Mouse (Mus musculus) hematopoietic multipotent progenitor cell, adult 10-12 weeks (in vitro differentiated cells): Measurements from ENCODE around the gene Ly6g6d. TPM values are rescaled to one million over a fixed set of nuclear protein-coding genes. Genes with fewer than 3 reads are reported as not detected.

ENCODE experiments used
- polyA plus RNA-seq: library from polyadenylated mRNA; stranded (reverse); fragments of >175 nt; gene quantifications from 2 replicates; pipeline ENCODE4 v1.2.3, GENCODE M21; 2012; ENCODE audit warnings: low replicate concordance

Ly6g6d gene
- polyA plus RNA-seq, 1 experiment: not detected

Other genes starting within 250 kb of the Ly6g6d start
- 35.1 and 41.2 TPM in 2 replicates for gene Stk19, start 241.1 kb downstream of the Ly6g6d start, polyA plus RNA-seq
- gene Dxo, start 241.0 kb downstream of the Ly6g6d start, polyA plus RNA-seq: 64.7 and 107 TPM in 2 replicates
- 73.9 and 94.6 TPM in 2 replicates for gene Skiv2l, start 227.9 kb downstream of the Ly6g6d start, polyA plus RNA-seq
- 110 and 113 TPM in 2 replicates for gene Nelfe, start 227.7 kb downstream of the Ly6g6d start, polyA plus RNA-seq
- gene Cfb, start 215.5 kb downstream of the Ly6g6d start, polyA plus RNA-seq: 0.42 and 1.0 TPM in 2 replicates
- 12.3 and 13.4 TPM in 2 replicates for gene Zbtb12, start 198.6 kb downstream of the Ly6g6d start, polyA plus RNA-seq
- 0.10 TPM in 1 of 2 replicates, not detected in the other for gene Gm20547, start 196.0 kb downstream of the Ly6g6d start, polyA plus RNA-seq
- gene C2, start 179.8 kb downstream of the Ly6g6d start, polyA plus RNA-seq: 1.6 and 6.5 TPM in 2 replicates
- 299 and 719 TPM in 2 replicates for gene Ehmt2, start 179.6 kb downstream of the Ly6g6d start, polyA plus RNA-seq
- not detected in 2 replicates for gene Slc44a4, start 163.6 kb downstream of the Ly6g6d start, polyA plus RNA-seq
- 46.6 and 61.8 TPM in 2 replicates for gene Neu1, start 146.8 kb downstream of the Ly6g6d start, polyA plus RNA-seq
- 3.0 and 6.4 TPM in 2 replicates for gene Hspa1b, start 118.8 kb downstream of the Ly6g6d start, polyA plus RNA-seq
- not detected in 2 replicates for gene Gm20481, start 108.2 kb downstream of the Ly6g6d start, polyA plus RNA-seq
- gene Hspa1a, start 105.9 kb downstream of the Ly6g6d start, polyA plus RNA-seq: 0.68 and 2.2 TPM in 2 replicates
- gene Hspa1l, start 105.4 kb downstream of the Ly6g6d start, polyA plus RNA-seq: not detected in 2 replicates
- 51.7 and 75.3 TPM in 2 replicates for gene Lsm2, start 96.2 kb downstream of the Ly6g6d start, polyA plus RNA-seq
- 768 and 1,214 TPM in 2 replicates for gene Vars, start 77.1 kb downstream of the Ly6g6d start, polyA plus RNA-seq
- 0.51 and 1.3 TPM in 2 replicates for gene Vwa7, start 61.5 kb downstream of the Ly6g6d start, polyA plus RNA-seq
- 93.8 and 249 TPM in 2 replicates for gene Sapcd1, start 50.0 kb downstream of the Ly6g6d start, polyA plus RNA-seq
- 54.6 and 127 TPM in 2 replicates for gene Msh5, start 31.3 kb downstream of the Ly6g6d start, polyA plus RNA-seq
- gene Clic1, start 28.1 kb downstream of the Ly6g6d start, polyA plus RNA-seq: 161 and 172 TPM in 2 replicates
- gene Ddah2, start 19.0 kb downstream of the Ly6g6d start, polyA plus RNA-seq: 6.4 and 6.5 TPM in 2 replicates
- 0.17 TPM in 1 of 2 replicates, not detected in the other for gene Ly6g6c, start 12.7 kb downstream of the Ly6g6d start, polyA plus RNA-seq
- 0.16 and 0.42 TPM in 2 replicates for gene Mpig6b, start 11.9 kb downstream of the Ly6g6d start, polyA plus RNA-seq
- gene Ly6g6e, start 1.2 kb downstream of the Ly6g6d start, polyA plus RNA-seq: not detected in 2 replicates
- not detected in 2 replicates for gene Ly6g6f, start 7.5 kb upstream of the Ly6g6d start, polyA plus RNA-seq
- gene Abhd16a, start 11.2 kb upstream of the Ly6g6d start, polyA plus RNA-seq: 115 and 170 TPM in 2 replicates
- not detected in 2 replicates for gene Ly6g5c, start 30.2 kb upstream of the Ly6g6d start, polyA plus RNA-seq
- 0.24 and 0.66 TPM in 2 replicates for gene Ly6g5b, start 37.4 kb upstream of the Ly6g6d start, polyA plus RNA-seq
- gene Gpank1, start 43.4 kb upstream of the Ly6g6d start, polyA plus RNA-seq: 76.2 and 161 TPM in 2 replicates
- gene Csnk2b, start 44.0 kb upstream of the Ly6g6d start, polyA plus RNA-seq: 50.0 and 73.9 TPM in 2 replicates
- 21.2 and 21.9 TPM in 2 replicates for gene D17H6S53E, start 48.3 kb upstream of the Ly6g6d start, polyA plus RNA-seq
- gene Apom, start 54.0 kb upstream of the Ly6g6d start, polyA plus RNA-seq: 0.18 and 0.28 TPM in 2 replicates
- gene Bag6, start 57.1 kb upstream of the Ly6g6d start, polyA plus RNA-seq: 414 and 841 TPM in 2 replicates
- gene Prrc2a, start 86.8 kb upstream of the Ly6g6d start, polyA plus RNA-seq: 1,121 and 1,280 TPM in 2 replicates
- gene Aif1, start 98.0 kb upstream of the Ly6g6d start, polyA plus RNA-seq: 7.8 and 19.1 TPM in 2 replicates
- gene Lst1, start 110.4 kb upstream of the Ly6g6d start, polyA plus RNA-seq: 28.4 and 125 TPM in 2 replicates
- gene Ltb, start 116.4 kb upstream of the Ly6g6d start, polyA plus RNA-seq: 883 and 1,534 TPM in 2 replicates
- 8.2 and 10.3 TPM in 2 replicates for gene Tnf, start 123.9 kb upstream of the Ly6g6d start, polyA plus RNA-seq
- gene Lta, start 127.3 kb upstream of the Ly6g6d start, polyA plus RNA-seq: 20.2 and 29.6 TPM in 2 replicates
- not detected in 2 replicates for gene Gm16181, start 142.8 kb upstream of the Ly6g6d start, polyA plus RNA-seq
- gene Atp6v1g2, start 155.6 kb upstream of the Ly6g6d start, polyA plus RNA-seq: 2.8 and 6.8 TPM in 2 replicates
- 35.2 and 66.9 TPM in 2 replicates for gene Nfkbil1, start 157.7 kb upstream of the Ly6g6d start, polyA plus RNA-seq
- 174 and 194 TPM in 2 replicates for gene Ddx39b, start 163.7 kb upstream of the Ly6g6d start, polyA plus RNA-seq
- 496 and 1,202 TPM in 2 replicates for gene H2-D1, start 184.7 kb upstream of the Ly6g6d start, polyA plus RNA-seq
- 21.1 and 21.9 TPM in 2 replicates for gene H2-Q1, start 242.3 kb upstream of the Ly6g6d start, polyA plus RNA-seq